Mouse (Mus musculus) heart, embryonic 11.5 days (tissue): Measurements from ENCODE around the gene Focad. TPM values are rescaled to one million over a fixed set of nuclear protein-coding genes. Genes with fewer than 3 reads are reported as not detected.

Source experiments
- ATAC-seq: fragments of 200-750 bp; cut with Nextera tagmentation; replicated peaks from 2 replicates; pipeline ENCODE4 v1.8.0; 2017; ENCODE audit warnings: moderate library complexity; ENCODE audit not compliant: insufficient number of reproducible peaks, low FRiP score, low TSS enrichment
- H3K27ac ChIP-seq: fragments of 300-500 bp; sonication (generic); 2 replicates; pipeline ENCODE4 v1.5.1; 2014; ENCODE audit warnings: mild to moderate bottlenecking, low read depth, low read length
- H3K27me3 ChIP-seq: fragments of 300-500 bp; sonication (generic); 2 replicates; pipeline ENCODE4 v1.6.1; 2014; ENCODE audit warnings: mild to moderate bottlenecking, low read length, mixed read lengths; ENCODE audit not compliant: control insufficient read depth, insufficient read depth
- H3K36me3 ChIP-seq: fragments of 300-500 bp; sonication (generic); 2 replicates; pipeline ENCODE4 v1.6.1; 2014; ENCODE audit warnings: mild to moderate bottlenecking, low read length, moderate library complexity, mixed read lengths; ENCODE audit not compliant: control insufficient read depth, insufficient read depth
- H3K4me1 ChIP-seq: fragments of 300-500 bp; sonication (generic); 2 replicates; pipeline ENCODE4 v1.6.1; 2014; ENCODE audit warnings: low read length; ENCODE audit not compliant: control insufficient read depth, insufficient read depth
- H3K4me2 ChIP-seq: fragments of 300-500 bp; sonication (generic); 2 replicates; pipeline ENCODE4 v1.6.1; 2014; ENCODE audit warnings: mild to moderate bottlenecking, moderate library complexity
- H3K4me3 ChIP-seq: fragments of 300-500 bp; sonication (generic); 2 replicates; pipeline ENCODE4 v1.5.1; 2014; ENCODE audit warnings: low read depth, low read length
- H3K9ac ChIP-seq: fragments of 300-500 bp; sonication (generic); 2 replicates; pipeline ENCODE4 v1.6.1; 2014; ENCODE audit warnings: mild to moderate bottlenecking, low read depth, low read length, moderate library complexity
- H3K9me3 ChIP-seq: fragments of 300-500 bp; sonication (generic); replicated peaks from 2 replicates; pipeline ENCODE4 v1.6.1; 2016; ENCODE audit warnings: low read length; ENCODE audit not compliant: control insufficient read depth
- WGBS: fragments of 180-500 bp; shearing (Covaris S2); extraction: QIAGEN DNeasy Blood & Tissue Kit; methylation state at CpG from one replicate; pipeline ENCODE4 v1.1.7; 2014; ENCODE audit not compliant: insufficient replicate concordance; 5-methylcytosine and 5-hydroxymethylcytosine counted together
- polyA plus RNA-seq: library from polyadenylated mRNA; unstranded; fragments of >200 nt; fragmentation: Nextera tagmentation; extraction: Ambion mirVana; gene quantifications from 2 replicates; pipeline ENCODE4 v1.2.1, GENCODE M21; 2014

Gene Focad
- polyA plus RNA-seq, 1 experiment from 2014 or later = 12.2 TPM

GRCm38 (mm10) chr4:88245494-88245893, 151.1 kb downstream of the Focad start:
- no peaks in the 10 kb centered on the region for H3K36me3 ChIP-seq
- no peaks in the 10 kb centered on the region for H3K27me3 ChIP-seq
- H3K9me3 ChIP-seq = no peaks in the 10 kb centered on the region
- ATAC-seq = no peak
- no peak overlapping the region for H3K4me3 ChIP-seq
- no peak overlapping the region for H3K4me2 ChIP-seq
- no peak overlapping the region for H3K9ac ChIP-seq
- H3K27ac ChIP-seq = no peak overlapping the region
- H3K4me1 ChIP-seq = no peaks in the 10 kb centered on the region
- 75% methylated on average over 4 of the region's 4 CpGs for WGBS

- H3K4me2 ChIP-seq = no peak overlapping the region
- WGBS = 76% methylated on average over 5 of the region's 5 CpGs
- H3K36me3 ChIP-seq = no peaks in the 10 kb centered on the region
- H3K4me3 ChIP-seq = no peak overlapping the region
- ATAC-seq = no peak
- H3K27ac ChIP-seq = no peak overlapping the region
- no peak overlapping the region for H3K9ac ChIP-seq
- no peaks in the 10 kb centered on the region for H3K9me3 ChIP-seq
- H3K27me3 ChIP-seq = no peaks in the 10 kb centered on the region
- H3K4me1 ChIP-seq = no peaks in the 10 kb centered on the region
These were observed 166.9 kb downstream of the Focad start for GRCm38 (mm10) chr4:88261349-88261748.

- Histone ChIP-seq H3K4me2 (no peak overlapping the region), H3K36me3 (no peaks in the 10 kb centered on the region), H3K27me3 (no peaks in the 10 kb centered on the region), H3K4me1 (no peaks in the 10 kb centered on the region), H3K27ac (no peak overlapping the region), H3K4me3 (no peak overlapping the region), H3K9me3 (no peaks in the 10 kb centered on the region), H3K9ac (no peak overlapping the region)
- 92% methylated on average over 1 of the region's 1 CpGs for WGBS
- ATAC-seq = no peak
These were observed 170.1 kb downstream of the Focad start for GRCm38 (mm10) chr4:88264536-88264935.

- no peak for ATAC-seq
These were observed 176.1 kb downstream of the Focad start for GRCm38 (mm10) chr4:88270408-88271067.

GRCm38 (mm10) chr4:88275571-88276041, 181.2 kb downstream of the Focad start:
- ATAC-seq = no peak
- WGBS = 59% methylated on average over 6 of the region's 6 CpGs
- no peak overlapping the region; the same call in 1 of the 2 replicates for H3K4me2 ChIP-seq

More at GRCm38 (mm10) chr4:88270408-88271067, 176.1 kb downstream of the Focad start:
- Histone ChIP-seq H3K4me2 (no peak overlapping the region), H3K9ac (no peak overlapping the region), H3K9me3 (no peaks in the 10 kb centered on the region), H3K27me3 (no peaks in the 10 kb centered on the region), H3K27ac (no peak overlapping the region), H3K36me3 (no peaks in the 10 kb centered on the region), H3K4me1 (peaks cover 3% of the 10 kb centered on the region; the same call in 1 of the 2 replicates), H3K4me3 (no peak overlapping the region)
- 62% methylated on average over 7 of the region's 7 CpGs for WGBS

GRCm38 (mm10) chr4:88276058-88276734, 181.8 kb downstream of the Focad start:
- Histone ChIP-seq H3K27ac (peak overlapping the region; percentile 41; the same call in 1 of the 2 replicates), H3K27me3 (no peaks in the 10 kb centered on the region), H3K9ac (no peak overlapping the region), H3K4me1 (no peaks in the 10 kb centered on the region), H3K9me3 (no peaks in the 10 kb centered on the region), H3K36me3 (no peaks in the 10 kb centered on the region), H3K4me2 (no peak overlapping the region), H3K4me3 (no peak overlapping the region)
- ATAC-seq = no peak
- 75% methylated on average over 4 of the region's 4 CpGs for WGBS

More at GRCm38 (mm10) chr4:88275571-88276041, 181.2 kb downstream of the Focad start:
- Histone ChIP-seq H3K9ac (no peak overlapping the region), H3K4me1 (no peaks in the 10 kb centered on the region), H3K27ac (peak overlapping the region; percentile 41; the same call in 1 of the 2 replicates), H3K4me3 (no peak overlapping the region), H3K9me3 (no peaks in the 10 kb centered on the region), H3K27me3 (no peaks in the 10 kb centered on the region), H3K36me3 (no peaks in the 10 kb centered on the region)

- Histone ChIP-seq H3K27ac (no peak overlapping the region), H3K27me3 (no peaks in the 10 kb centered on the region), H3K9ac (no peak overlapping the region), H3K4me1 (no peaks in the 10 kb centered on the region), H3K9me3 (no peaks in the 10 kb centered on the region), H3K4me2 (no peak overlapping the region), H3K36me3 (no peaks in the 10 kb centered on the region), H3K4me3 (no peak overlapping the region)
- ATAC-seq = no peak
- 79% methylated on average over 2 of the region's 2 CpGs for WGBS
These were observed 184.1 kb downstream of the Focad start for GRCm38 (mm10) chr4:88278524-88278923.

- H3K9ac ChIP-seq = no peak overlapping the region
- no peaks in the 10 kb centered on the region for H3K27me3 ChIP-seq
- H3K36me3 ChIP-seq = no peaks in the 10 kb centered on the region
- H3K4me3 ChIP-seq = no peak overlapping the region
- 86% methylated on average over 2 of the region's 2 CpGs for WGBS
- H3K27ac ChIP-seq = no peak overlapping the region
- H3K4me2 ChIP-seq = no peak overlapping the region
- H3K4me1 ChIP-seq = no peaks in the 10 kb centered on the region
- no peaks in the 10 kb centered on the region for H3K9me3 ChIP-seq
- ATAC-seq = no peak
These were observed 186.1 kb downstream of the Focad start for GRCm38 (mm10) chr4:88280536-88280935.
